Mouse (Mus musculus): ENCODE measurements around the gene Cd4.
A peak's percentile ranks its signal among the peaks of the same experiment; 100 is the strongest.
"Not testable (repeated sequence)": the region's sequence is repeated elsewhere in the genome, so short reads cannot be mapped to it uniquely, and the experiment has no call there.

Cd4 gene

DNA sequence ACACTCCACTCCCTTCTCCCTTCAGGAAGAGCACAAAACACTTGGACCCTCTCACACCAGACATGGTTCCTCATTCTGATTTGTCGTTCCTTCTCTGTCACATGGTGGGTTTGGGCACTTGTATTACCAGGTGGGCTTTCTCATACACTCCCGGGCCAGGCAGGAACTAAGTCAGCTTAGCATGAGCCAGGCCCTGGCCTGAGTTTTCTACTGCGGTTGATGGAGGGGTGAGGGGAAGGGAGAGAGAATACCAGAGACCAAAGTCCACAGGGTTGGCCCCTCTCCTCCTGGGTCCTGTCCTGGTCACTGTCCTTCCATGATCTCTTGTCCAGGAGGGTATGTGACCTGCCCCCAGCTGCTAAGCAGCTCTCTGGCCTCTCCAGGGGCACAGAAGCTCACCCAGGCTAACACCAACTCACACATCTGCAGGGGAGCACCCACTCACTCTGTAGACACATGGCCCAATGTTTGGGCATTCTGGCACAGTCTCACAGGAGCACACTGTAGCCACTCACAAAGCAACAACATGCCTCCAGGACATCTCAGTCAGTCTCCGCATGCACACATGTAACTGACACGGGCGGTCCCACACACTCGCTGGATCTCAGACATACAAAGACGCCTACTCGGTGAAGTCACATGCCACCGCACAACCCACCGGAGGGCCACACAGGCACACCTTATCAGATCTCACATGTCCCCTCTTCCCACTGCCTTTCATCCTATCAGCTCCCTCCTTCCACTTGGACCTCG, 28.1 kb upstream of the Cd4 start:
- DNase-seq (ENCODE audit: low spot score in 2 of 2), result peak in 1 of 2 experiments; percentile 15

DNA sequence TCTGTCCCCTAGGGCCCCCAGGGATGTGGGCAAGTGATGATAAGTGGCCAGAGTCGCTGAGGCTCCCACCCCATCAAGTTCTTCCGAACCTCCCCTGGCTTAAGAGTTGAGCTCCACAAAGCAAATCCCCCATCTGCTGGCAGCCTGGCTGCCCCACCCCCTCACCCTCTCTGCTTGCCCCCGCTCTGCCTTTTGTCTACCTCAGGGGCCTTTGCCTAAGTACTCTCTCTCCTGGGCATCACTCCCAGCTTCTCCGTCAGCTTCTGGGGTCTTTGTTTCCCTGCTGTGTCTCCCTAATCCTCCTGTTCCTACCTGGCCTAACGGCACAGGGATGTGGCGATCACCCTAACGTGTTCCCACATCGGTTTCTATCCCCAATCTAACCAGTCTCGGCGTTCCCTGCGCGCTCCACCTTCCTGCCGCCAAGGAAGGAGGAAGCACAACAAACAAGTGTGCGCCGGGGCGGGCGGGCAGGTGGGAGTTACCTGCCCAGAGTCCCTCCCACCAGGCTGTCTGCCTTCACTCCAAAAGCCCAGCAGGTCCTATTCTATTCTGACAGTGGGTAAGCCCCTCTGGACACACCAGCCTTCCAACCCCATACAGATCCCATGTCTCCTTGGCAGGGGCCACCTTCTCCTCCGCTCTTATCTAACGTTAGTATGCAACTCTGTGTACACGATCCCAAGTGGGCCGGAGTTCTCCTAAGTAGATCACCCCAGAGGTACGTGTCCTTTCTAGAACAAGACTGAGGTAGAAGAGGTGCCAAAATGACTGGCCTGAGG, 27.3 kb upstream of the Cd4 start:
- peak in 1 of 2 experiments; percentile 58 for DNase-seq (ENCODE audit: low spot score in 2 of 2)

DNA sequence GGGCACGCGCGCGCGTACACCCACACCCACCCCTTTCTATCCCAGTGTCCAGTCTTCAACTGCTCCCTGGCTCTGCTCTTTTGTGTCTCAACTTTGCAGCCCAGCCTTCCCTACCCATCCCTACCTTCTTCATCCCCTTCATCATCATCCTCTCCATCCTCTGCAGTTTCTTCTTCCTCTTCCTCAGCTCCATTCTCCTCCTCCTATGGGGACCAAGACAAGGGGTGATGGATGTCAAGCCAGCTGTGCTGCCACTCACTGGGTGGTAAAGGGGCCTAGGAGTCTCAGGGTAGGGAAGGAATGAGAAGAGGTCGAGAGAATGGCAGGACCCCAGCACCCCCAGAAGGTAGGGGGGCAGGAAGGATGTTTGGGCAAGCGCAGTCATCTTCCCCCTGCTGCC, 26.5 kb upstream of the Cd4 start:
- no peak for DNase-seq (ENCODE audit: low spot score in 2 of 2)

DNA sequence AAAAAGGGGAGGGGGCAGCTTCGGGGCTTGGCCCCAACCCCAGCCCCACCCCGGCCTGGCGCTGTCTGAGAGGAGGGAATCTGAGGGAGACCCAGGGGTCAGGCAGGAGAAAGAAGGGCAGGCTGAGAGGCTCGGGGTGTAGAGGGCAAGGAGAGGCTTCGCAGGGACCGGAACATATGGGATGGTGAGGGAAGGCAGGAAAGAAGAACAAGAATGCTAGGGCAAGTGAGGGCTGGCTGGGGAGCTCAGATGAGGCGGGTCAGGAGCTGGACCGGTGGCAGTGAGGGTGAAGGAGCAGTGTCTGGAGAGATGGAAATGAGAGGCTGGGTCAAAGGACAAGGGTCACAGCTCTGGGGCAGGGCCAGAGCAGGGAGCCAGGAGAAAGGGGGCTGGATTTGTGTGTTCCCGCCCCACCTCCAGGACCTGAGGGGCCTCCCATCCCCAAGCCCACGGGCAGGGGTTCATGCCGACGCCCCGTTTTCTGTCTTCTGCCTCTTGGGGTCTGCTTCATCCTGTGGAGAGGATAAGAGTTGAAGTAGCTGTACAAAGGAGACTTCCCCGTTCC, 25.8 kb upstream of the Cd4 start:
- DNase-seq (ENCODE audit: low spot score in 2 of 2), result no peak

- no peak for DNase-seq (ENCODE audit: low spot score in 2 of 2)
Measured at GRCm38 (mm10) chr6:124913214-124913613, 25.2 kb upstream of the Cd4 start.

DNA sequence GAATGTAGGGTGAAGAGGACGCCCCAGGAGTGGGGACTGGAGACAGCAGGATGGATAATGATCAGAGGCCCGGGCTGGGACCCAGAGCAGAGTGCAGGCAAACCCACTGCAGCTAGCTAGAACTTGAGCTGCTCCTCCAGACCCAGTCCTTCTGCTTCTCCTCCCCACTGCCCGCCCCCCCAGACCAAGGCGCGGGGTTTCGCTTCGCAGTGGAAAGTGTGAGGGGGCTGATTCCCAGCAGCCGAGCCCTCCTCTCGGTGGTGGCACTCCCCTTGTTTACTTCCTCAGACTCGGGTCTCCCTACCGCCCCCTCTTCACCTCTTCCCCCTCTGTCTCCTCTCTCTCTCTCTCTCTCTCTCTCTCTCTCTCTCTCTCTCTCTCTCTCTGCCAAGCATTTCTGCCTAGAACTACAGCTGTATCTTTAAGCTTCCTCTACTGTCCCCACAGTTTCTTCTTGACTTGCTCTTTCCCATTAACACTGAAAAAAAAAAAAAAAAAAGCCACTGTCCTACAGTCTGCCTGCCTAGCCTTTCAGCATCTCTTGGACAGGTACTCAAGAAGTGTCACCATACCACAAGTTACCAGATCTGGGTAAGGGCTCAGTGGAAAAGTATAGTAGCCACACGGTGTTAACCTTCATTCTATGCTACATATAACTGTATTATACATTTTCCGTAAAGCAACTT, 23.7 kb upstream of the Cd4 start, which contains the start of gene Lag3:
Gene Lag3 (minus strand): TSS at position 173 of the 686 bp plus-strand sequence.
- DNase-seq (ENCODE audit: low spot score in 2 of 2), result no peak

GRCm38 (mm10) chr6:124910032-124910431, 22.0 kb upstream of the Cd4 start:
- no peak for DNase-seq (ENCODE audit: low spot score in 2 of 2)

DNA sequence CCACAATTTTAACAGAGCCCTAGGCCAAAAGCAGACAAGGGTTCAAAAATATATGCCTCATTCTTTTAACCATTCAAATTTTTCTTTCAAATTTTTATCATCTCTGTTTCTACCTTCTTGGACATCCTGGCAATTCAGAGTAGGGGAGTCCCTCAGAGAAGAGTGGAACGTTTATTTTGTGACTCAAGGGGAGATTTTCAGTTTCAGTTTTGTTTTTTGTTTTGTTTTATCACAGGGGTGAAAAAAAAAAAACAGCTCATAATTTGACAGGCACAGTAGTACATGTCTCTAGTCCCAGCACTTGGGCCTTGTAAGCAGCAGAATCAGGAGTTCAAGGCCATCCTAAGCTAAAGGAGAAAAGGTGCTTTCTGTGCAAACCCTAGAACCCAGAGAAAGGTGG, 19.7 kb upstream of the Cd4 start:
- DNase-seq (ENCODE audit: low spot score in 2 of 2), result no peak

DNA sequence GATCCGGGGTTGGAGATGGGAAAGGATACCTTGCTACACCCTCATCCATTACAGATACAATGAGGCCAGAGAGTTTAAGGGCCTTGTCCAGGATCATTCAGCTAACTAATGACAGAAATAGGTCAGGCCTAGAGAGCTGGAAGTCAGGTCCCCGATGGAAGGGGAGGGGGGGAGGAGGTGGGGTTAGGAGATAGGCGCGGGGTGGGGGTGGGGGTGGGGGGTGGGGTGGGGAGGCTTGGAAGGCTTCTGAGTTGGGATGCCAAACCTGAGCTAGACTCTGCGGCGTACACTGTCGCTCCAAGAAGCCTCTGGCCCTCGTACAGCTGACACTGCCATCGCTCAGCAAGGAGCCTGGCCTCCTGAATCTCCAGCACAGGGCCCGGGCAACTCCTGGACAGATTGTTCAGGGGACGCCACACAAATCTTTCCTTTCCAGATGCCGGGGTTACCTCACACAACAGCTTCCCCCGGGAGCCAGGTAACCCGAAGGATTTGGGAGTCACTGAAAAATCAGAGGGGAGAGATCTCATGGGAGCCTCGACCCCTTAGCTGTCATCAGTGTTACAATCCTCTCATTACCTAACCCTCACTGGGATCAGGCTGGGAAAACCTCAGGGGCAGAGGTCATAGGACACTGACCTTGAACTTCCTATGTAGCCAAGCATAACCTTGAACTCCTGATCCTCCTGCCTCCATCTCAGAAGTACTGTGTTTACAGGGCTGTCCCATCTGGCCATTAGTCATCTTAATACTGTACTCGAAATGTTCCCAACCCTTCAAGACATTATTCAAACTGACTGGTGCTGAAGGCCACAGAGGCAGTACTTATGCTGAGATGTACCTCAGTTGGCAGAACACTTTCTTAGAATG, 17.2 kb upstream of the Cd4 start:
- DNase-seq (ENCODE audit: low spot score in 2 of 2), result no peak

DNA sequence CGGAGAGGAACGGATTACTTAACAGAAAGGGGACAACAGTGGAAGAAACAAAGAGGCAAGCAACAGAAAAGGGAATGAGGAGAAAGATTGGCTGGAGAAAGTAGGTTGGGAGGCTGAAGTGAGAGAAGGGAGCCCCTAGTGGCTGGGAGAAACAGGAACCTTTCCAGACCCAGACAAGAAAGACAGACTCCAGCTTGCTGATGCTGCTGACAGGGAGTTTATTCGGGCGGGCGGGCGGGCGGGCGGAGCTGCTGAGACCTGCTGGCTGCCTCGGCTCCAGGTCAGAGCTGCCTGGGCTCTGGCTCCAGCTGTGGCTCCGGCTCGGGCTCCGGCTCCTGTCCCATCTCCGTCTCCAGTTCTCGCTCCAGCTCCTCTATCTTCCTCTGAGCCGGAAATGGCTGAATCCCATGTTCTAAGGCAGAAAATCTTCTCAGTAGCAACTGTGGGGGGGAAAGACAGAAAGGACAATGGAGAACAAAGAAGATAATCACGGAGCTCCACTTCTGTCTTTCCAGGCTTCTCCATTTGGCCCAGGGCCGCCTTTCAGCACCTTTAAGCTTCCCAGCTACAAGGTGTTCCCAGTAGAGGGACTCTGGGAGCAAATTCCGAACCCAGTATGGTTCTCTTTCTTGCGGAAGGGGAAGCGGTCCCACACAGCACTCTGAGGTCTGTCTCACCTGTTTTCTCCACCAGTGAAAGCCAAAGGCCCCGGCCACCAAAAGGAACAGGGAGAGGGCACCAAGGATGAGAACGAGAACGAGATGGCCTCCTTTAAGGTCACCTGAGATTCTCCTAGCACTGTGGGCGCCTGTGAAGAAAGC, 16.4 kb upstream of the Cd4 start:
- DNase-seq (ENCODE audit: low spot score in 2 of 2), result peak; percentile 62 to 71

DNA sequence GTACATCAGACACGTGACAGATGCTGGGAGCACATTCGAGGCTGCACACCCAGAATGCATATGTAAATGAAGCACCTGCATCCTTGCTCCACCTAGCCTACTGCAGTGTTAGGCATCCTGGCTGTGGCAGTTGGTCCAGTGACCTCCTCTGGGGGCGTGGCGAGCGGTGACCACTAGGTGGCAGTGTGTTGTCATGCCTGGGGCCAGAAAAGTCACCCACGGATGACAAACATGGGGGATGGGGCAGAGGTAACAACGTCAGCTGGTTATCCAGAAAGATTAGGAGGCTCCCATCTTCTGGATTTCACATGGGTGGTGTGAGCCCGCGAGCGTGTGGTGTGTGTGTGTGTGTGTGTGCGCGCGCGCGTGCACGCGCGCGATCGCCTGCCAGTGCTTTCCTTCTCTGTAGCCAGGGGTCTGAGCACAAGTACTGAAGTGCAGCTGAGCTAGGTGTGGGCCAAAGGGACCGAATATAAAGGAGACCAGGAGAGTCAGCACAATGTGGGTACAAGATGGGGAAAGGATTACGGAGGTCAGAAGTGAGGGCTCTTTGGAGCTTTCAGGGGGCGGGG, 15.6 kb upstream of the Cd4 start:
- peak; percentile 94 to 96 for DNase-seq (ENCODE audit: low spot score in 2 of 2)

- no peak for DNase-seq (ENCODE audit: low spot score in 2 of 2)
Measured at GRCm38 (mm10) chr6:124901851-124902250, 13.8 kb upstream of the Cd4 start.

DNA sequence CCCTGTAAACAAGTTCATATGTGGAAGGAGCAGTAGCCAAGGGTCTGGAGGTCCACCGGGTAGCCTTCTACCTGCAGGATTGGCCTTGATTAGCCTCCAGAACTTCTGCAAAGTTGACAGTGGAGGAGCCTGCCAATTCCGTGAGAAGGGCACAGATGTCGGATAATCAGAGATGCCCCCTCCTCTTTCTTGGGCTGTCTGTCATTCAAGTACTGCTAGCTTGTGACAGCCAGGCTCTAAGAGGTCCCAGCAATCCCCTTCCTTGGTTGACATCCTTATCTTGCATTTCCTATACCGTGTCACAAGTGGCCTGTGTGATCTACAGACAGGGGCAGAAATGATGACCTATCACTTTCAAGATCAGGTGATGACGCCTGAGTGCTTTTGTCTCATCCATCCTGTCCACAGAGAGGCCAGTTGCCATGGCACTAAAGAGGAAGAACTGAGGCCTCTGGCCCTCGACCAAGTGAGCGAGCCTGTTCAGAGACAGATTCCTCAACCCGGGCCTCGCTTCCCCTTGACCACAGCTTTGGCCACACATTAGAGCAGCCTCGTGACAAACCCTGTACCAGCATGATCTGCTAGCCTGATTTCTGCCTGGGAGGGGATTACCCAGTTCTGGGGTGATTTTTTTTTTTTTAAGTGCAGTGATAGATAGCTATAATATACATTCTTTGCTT, 12.9 kb upstream of the Cd4 start:
- DNase-seq (ENCODE audit: low spot score in 2 of 2), result peak in 1 of 2 experiments; percentile 30

DNA sequence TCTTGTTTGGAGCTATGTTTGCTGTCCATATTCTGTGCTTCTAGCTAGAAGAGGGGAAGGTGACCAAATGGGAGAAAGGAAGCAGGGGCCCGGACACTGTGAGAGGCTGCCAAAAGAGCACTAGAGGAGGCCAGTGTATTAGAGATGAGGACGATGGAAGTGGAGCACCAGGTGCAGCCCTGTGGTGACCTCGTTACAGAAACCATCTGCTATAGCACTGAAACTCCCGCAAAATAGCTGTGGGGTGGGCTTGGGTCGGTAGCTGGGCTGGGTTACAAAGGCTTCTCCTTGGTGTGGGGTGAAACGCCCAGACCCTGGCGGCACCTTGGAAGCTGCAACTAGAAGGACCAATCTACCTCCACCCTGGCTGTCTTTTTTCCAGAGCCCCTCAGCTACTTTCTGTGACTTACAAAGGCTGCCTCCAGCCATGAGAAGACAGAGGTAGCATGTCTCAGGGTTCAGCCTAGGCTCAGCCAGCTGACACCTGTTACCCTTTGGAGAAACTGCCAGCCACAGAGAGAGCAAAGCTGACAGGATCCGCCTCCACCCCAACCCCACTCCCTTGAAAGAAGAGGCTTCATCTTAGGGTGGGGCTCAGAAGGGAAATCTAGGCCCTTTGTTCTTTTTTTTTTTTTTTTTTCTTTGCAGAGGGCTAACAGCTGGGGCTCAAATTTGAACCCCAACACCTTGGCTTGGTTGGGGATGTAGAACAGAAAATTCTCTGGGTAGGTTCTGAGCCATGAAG, 12.2 kb upstream of the Cd4 start:
- DNase-seq (ENCODE audit: low spot score in 2 of 2), result no peak

- no peak for DNase-seq (ENCODE audit: low spot score in 2 of 2)
Measured at GRCm38 (mm10) chr6:124898359-124898758, 10.3 kb upstream of the Cd4 start.

DNA sequence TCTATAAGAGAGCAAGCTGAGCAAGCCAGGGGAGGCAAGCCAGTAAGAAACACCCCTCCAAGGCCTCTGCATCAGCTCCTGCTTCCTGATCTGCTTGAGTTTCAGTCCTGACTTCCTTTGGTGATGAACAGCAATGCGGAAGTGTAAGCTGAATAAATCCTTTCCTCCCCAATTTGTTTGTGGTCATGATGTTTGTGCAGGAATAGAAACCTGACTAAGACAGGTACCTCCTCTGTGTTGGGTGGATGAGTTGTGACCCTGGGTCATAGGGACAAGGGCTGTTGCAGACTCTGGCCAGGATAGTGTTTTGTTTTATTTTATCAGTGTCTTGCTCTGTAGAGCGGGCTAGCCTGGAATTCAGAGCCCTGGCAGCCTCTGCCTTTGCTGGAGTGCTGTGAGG, 6.1 kb upstream of the Cd4 start:
- DNase-seq (ENCODE audit: low spot score in 2 of 2), result not testable (repeated sequence)

DNA sequence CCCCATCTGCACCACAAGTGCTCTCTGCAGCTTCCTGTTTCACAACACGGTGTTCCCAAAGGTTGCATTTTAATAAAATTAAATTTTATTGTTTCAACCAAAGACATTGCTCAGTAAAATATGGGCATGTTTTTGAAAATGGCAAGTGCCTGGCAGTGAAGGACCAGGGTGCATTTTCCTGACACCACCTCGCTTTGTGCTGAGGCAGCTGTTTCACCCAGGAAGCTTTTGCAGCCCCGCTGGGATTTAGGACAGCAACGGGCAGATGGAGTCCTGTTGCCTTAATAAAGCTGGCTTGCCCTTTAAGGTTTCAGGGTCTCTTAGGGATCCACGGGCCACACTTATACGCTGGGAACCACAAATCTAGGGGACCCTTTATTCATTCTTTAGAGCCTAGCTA, 3.0 kb upstream of the Cd4 start:
- DNase-seq (ENCODE audit: low spot score in 2 of 2), result no peak

DNA sequence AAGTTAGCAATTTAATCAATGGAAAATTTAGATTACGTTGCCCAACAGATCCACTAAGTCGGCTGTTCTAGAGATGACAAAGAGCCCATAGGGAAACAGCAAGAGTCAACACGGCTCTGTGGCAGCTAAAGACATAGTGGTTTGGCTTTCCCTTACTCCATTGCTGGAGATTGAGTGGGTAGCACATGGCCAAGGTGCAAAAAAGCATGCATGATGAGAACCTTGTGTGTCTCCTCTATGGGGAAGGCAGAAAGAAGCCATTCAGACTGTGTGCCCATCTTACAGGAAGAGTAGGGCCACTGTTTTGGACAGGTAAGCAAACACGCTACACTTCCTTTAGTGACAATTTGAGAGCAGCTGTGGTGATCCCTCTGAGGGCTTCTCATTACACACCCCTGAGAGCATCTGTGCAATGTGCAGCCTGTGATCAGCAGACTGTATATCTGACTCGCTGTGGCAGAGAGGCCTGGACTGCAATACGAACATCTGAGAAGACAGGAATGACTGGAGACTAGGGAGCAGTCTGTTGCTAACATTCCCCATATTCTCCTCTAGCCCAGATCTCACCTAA, 619 bp upstream of the Cd4 start:
- no peak for DNase-seq (ENCODE audit: low spot score in 2 of 2)

Measured in urinary bladder, postnatal 36 days (tissue).